Mouse (Mus musculus) naive thymus-derived CD4-positive, alpha-beta T cell, adult 2 months (primary cell): ENCODE measurements around the gene Pfpl.

Experiments used
- DNase-seq: peaks from one replicate; pipeline ENCODE4 v3.0.0-alpha.2; 2011; ENCODE audit warnings: low read depth

Pfpl gene

GRCm38 (mm10) chr19:12427605-12428004 is at the start of gene Pfpl:
Gene Pfpl (plus strand): TSS chr19:12427905.
- no peak for DNase-seq

DNA sequence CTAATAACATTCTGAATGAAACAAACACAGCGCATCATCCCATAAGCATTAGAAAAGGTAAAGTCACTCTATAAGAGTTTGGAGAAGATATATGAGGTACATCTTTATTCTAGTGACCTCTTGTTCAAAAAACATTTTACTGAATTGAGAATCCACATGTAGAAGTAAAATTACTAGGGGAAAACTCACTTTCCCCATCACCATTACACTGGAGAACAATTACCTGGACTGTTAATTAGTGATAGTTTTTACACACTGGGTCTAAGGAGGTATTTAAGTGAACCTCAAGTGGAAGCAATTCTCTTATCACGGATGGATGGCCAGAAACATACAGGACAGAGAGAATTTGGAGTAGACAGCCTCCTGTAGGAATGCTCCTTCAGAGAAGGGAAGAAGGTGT is 40.7 kb upstream of the Pfpl start, which contains the start of gene Olfr1440:
Olfr1440 (plus strand) TSS at position 301 of the 400 bp plus-strand sequence.
- DNase-seq = no peak

- no peak for DNase-seq
Observed at GRCm38 (mm10) chr19:12413737-12414136, 14.0 kb upstream of the Pfpl start.

DNA sequence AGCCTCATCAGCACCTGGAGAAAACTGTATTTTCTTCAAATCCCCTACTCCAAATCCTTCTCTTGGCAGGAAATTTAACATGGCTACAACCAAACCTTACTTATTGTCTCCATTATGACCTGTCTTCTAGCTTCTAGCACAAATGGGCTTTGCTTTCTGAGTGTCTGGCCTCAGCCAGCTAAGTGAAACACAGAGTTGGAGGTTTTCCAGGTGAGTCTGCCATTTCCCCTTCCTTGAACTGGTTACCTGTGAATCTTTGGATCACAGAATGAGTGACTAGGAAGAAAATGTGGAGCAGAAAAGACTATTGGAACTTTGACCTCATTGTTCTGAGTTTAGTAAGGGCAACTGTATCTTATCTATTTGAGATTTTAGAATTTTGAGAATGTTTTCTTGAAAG is 10.3 kb upstream of the Pfpl start, which contains the start of gene Olfr1441:
Olfr1441 (plus strand) TSS at position 73 of the 400 bp plus-strand sequence.
- DNase-seq = no peak

- no peak for DNase-seq
Observed at GRCm38 (mm10) chr19:12418312-12418711, 9.4 kb upstream of the Pfpl start.

- DNase-seq = no peak
Observed at GRCm38 (mm10) chr19:12420555-12420954, 7.2 kb upstream of the Pfpl start.

- DNase-seq = no peak
Observed at GRCm38 (mm10) chr19:12421680-12422079, 6.0 kb upstream of the Pfpl start.

DNA sequence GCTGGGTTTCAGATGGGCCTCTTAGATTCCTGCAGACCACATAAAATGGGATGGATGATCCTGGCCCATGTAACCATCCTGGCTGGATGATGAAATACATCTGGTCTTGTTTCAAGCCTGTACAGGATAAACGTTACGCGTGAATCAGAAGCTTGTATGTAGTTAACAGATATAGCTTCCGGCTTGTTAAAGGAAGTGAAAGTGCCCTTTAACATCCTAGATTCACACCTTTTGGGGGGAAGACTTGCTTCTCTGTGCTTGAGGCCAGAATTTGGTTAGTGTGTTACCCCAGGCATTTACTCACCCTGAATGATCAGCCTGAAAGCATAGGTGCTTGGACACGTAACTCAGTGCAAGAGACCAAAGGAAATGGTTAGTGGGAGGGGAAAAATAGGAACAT is 604 bp upstream of the Pfpl start:
- DNase-seq = no peak

- peak; percentile 47 for DNase-seq
Observed at GRCm38 (mm10) chr19:12433033-12433432, 5.3 kb downstream of the Pfpl start.

DNA sequence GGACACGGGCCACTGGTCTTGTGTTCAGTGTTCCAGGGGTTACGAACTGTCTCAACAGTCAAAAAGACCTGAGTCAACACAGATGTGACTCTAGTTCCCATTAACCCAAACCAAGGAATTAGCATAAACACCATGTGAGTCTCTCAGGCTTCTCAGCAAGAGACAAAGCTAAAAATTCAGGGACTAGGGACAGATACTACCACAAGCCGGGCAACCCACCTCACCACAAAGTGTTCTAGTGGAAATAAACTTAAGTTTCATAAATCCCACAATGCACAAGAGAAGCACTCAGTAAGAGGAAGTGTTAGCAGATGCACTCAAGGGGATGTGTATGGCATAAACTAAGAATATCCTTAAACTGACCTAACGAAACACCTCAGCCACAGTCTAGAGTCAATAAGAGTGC is 7.3 kb downstream of the Pfpl start:
- DNase-seq = no peak

DNA sequence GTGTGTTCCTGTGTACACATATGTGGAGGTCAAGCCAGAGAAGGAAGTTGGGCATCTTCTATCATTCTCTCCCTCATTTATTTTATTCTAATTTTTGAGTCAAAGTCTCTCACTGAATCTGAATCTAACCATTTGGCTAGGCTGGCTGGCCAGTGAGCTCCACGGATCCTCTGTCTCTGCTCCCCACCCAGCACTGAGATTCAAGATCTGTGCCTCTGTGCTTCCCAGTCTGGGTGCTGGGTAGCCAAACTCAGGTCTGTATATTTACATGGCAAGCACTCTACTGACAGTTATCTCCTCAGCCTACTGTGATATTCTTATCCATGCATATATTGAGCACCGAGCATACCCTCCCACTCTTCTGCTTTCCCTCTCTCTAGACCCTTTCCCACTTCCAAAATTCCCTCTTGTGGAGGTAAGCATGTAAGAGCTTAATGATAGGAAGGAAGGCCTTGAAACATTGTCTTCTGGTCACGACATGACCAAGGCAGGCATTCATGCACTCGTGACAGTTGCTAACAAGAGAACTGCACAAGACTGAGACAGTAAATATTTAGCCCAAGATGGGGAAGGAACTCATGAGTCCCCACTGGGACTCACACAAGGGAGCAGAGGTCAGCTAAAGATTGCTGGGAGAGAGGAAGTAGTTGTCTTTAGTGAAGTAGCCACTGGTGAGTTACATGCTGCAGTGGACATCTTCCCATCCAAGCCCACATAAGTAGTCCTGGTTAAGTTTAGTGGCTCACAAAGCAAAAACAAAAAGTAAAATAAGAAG is 8.2 kb downstream of the Pfpl start:
- DNase-seq = no peak

GRCm38 (mm10) chr19:12439581-12439980 is 11.9 kb downstream of the Pfpl start:
- no peak for DNase-seq

- no peak for DNase-seq
Observed at GRCm38 (mm10) chr19:12440103-12440725, 12.5 kb downstream of the Pfpl start.

- DNase-seq = no peak
Observed at GRCm38 (mm10) chr19:12442560-12442959, 14.9 kb downstream of the Pfpl start.

DNA sequence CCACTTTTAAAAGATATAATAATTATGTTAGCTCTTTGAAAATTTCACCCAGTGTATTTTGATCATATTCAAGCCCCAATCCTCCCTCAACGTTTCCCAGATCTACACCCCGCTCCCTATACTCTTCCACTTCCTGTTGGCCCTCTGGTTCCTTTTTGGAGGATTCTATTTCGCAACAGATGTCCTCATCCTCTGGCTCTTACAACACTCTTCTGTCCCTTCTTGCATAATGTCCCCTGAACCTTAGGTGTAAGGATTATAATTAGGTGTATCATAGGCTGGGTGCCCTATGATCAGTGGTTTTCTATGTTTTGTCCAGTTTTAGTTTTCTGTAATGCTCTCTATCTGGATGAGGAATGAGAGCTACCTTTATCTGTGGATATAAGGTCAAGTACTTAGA is 17.3 kb downstream of the Pfpl start:
- DNase-seq = no peak

DNA sequence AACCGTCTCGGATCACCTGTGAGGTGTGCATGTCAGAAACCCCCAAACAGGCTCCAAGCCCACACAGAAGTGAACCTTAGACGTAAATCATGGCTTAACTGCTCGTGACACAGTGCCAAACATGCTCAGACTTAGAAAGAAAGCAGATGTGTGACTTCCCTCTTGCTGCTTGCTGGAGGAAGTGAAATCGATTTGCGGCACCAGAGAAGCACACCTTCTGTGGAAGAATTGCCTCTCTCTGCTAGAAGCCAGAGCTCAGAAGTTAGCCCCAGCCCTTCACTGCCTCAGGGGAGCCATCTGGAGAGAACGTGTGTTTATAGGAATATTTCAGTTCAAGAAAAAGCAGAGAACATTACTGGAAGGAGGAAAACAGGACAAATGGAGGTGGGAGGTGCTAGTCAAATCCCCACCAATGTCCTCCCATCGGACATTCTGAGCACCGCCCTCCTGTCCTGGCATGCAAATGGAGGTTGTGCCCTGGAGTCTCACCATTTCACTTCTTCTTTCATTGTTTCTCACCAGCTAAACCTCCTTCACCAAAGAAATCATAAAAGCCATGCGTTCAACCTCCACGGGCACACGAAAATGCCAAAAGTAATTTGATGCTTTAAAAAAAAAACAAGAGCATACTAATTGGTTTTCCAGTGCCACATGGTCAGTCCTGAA is 29.8 kb downstream of the Pfpl start:
- DNase-seq = no peak

GRCm38 (mm10) chr19:12459516-12459915 is 31.8 kb downstream of the Pfpl start:
- DNase-seq = no peak

DNA sequence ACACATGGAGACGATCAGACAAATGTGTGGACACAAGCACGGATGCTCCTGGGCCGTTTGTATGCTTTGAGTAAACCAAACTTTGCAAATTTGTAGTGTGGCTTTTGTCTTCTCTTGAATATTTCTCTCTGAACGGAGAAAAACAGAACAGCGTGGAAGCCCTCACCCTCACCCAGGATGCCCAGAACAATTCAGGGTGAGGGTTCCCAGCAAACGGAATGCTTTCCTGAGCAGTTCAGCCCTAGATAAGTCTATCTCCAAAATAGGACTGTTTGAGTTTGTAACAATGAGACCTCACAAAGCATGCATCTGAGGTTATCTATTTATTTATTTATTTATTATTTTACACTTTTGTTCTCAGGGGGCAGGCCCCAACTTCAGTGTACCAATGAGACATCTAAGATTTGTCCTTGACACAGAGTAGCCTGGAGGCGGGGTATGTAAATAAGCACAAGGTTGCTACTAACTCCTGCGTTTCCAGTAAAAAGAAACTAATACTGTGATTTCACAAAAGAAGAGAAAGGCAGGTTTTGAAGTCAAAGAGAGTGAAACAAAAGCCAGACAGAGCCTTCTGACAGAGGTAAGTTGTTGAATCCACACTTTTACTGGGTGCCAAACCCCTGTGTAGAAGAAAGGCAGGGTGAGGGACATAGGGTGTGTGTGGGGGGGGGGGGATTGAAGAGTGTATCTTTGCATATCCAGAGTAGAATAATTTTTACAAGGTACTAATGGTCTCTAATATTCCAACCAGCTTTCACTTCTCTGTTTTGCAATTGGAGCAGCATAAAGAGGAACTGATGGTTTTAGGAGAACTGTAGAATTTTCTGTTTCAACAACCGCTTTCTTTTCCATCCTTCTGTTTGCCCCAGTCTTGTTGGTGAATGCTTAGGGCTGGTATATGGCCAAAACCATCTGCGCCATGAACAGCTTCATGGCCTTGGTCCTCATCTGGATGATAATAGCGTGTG is 32.9 kb downstream of the Pfpl start, which contains the start of gene Mpeg1:
Mpeg1 (plus strand) TSS at position 498 of the 968 bp plus-strand sequence.
- no peak for DNase-seq

DNA sequence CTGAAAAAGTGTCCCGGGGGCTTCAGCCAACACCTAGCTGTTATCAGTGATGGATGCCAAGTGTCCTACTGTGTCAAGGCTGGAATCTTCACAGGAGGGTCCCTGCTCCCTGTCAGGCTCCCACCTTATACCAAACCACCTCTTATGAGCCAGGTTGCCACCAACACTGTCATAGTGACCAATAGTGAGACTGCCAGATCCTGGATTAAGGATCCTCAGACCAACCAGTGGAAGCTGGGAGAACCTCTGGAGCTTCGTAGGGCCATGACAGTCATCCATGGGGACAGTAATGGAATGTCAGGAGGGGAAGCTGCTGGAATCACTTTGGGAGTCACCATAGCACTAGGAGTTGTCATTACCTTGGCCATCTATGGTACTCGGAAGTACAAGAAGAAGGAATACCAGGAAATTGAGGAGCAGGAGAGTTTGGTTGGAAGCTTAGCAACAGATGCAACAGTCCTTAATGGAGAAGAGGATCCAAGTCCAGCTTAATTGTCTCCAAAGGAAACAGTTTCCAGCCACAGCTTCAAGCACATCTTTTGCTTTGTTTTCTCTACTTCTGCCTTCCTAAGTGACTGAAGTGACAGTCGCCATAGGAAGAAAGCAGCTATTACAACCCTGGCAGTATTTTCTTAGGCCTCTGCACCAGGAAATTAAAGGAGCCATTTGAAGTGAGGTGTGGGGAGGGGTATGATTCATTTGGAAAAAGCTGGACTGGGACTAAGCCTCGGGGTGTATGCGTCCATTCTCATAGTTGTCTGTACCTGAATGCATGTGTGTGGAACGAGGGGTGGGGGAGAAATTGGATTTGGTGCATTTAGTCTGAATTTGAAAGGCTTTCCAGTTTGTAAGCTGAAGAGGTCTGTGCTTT is 35.4 kb downstream of the Pfpl start:
- DNase-seq = no peak

DNA sequence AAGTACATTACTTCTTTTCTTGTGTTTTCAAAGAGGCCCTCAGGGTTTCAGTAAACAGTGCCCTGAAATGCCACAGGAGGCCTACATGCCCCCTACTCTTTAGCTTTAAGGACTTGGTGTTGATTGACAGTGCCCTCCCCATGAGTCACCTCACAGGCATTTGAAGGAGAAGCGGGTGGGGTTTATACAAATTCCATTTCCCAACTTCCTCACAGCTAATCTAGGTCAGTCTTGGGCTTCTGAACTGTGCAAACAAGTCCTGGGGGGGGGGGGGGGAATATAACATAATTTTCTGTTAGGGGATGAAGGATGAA is 36.0 kb downstream of the Pfpl start:
- DNase-seq = no peak

DNA sequence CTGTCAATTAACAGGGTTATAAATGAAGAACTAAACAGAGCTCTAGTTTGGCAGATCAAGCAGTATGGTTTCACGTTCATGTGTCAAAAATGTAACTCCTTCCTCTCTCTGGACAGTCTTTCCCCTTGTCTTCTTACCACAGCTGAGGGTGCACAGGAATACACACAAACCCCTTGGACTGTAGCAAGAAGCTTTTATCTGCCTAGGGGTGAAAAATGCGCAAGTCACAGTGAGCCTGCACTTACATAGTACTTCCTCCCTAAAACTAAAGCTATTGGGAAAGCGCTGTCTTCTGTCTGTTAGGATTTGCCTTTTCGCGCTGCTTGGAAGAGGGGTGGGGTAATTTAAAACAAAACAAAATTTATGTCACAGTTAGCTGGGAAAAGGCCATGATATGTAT is 36.4 kb downstream of the Pfpl start:
- no peak for DNase-seq
